Mouse (Mus musculus) heart, embryonic 13.5 days (tissue): ENCODE measurements at regions not wholly inside any gene's neighbourhood (a gene's known extent, or its start where the extent isn't known, plus 50 kb on each side); places are given as distances from the start of the nearest gene placed in this dataset.

Experiments used
- ATAC-seq: fragments of 200-750 bp; cut with Nextera tagmentation; 2 replicates; pipeline ENCODE4 v1.8.0; 2017; ENCODE audit warnings: moderate TSS enrichment; ENCODE audit not compliant: insufficient number of reproducible peaks, low FRiP score, low TSS enrichment; ENCODE audit errors: extremely low read depth
- H3K27ac ChIP-seq: fragments of 300-500 bp; sonication (generic); replicated peaks from 2 replicates; pipeline ENCODE4 v1.5.1; 2015; ENCODE audit warnings: moderate library complexity, mild to moderate bottlenecking, inconsistent platforms
- H3K27me3 ChIP-seq: fragments of 300-500 bp; sonication (generic); replicated peaks from 2 replicates; pipeline ENCODE4 v1.6.1; 2015; ENCODE audit warnings: mild to moderate bottlenecking, inconsistent platforms
- H3K36me3 ChIP-seq: fragments of 300-500 bp; sonication (generic); 2 replicates; pipeline ENCODE4 v1.6.1; 2015; ENCODE audit warnings: mild to moderate bottlenecking, inconsistent platforms
- H3K4me1 ChIP-seq: fragments of 300-500 bp; sonication (generic); 2 replicates; pipeline ENCODE4 v1.6.1; 2015; ENCODE audit warnings: inconsistent platforms
- H3K4me2 ChIP-seq: fragments of 300-500 bp; sonication (generic); 2 replicates; pipeline ENCODE4 v1.6.1; 2015; ENCODE audit warnings: inconsistent platforms, mild to moderate bottlenecking, moderate library complexity
- H3K4me3 ChIP-seq: fragments of 300-500 bp; sonication (generic); 2 replicates; pipeline ENCODE4 v1.5.1; 2015; ENCODE audit warnings: moderate library complexity, mild to moderate bottlenecking, inconsistent platforms
- H3K9ac ChIP-seq: fragments of 300-500 bp; sonication (generic); 2 replicates; pipeline ENCODE4 v1.6.1; 2015; ENCODE audit warnings: inconsistent platforms, mild to moderate bottlenecking, moderate library complexity
- H3K9me3 ChIP-seq: fragments of 300-500 bp; sonication (generic); 2 replicates; pipeline ENCODE4 v1.6.1; 2016; ENCODE audit warnings: inconsistent platforms
- WGBS: fragments of 180-500 bp; shearing (Covaris S2); methylation state at CpG from one replicate; pipeline ENCODE4 v1.1.7; 2015; ENCODE audit warnings: mixed read lengths; 5-methylcytosine and 5-hydroxymethylcytosine counted together

DNA sequence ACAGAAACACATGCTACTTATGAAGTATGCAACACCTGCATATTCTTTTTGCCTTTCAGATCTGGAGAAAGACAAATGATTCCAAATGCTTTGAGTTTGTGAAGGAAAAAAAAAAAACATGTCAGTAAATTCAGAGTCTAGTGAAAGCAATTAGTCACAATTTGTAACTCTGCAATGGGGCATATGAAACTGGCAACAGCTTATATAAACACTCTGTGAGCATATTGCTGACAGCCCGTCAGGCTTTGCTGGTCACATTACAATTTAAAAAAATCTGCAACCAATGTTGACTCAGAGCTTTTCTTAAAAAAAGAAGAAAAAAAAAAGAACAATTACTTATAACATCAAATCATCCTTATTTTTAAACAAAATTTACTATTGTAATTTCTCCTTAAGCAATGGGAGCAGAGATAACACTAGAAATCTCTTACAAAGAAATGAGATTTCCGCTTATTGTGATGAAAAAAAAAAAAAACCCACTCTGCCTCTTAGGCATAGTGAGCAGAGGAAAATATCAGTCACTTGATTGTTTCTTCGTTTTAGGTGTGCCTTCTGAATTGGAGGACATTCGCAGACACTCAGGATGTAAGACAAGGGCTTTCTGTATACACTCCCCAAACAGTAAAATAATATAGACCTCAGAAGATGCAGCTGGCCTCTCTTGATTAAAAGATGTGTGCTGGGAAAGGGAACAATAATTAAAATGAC lies 115.1 kb upstream of the Asb5 start:
- Histone ChIP-seq H3K9ac (no peak overlapping the region), H3K4me1 (no peaks in the 10 kb centered on the region), H3K27me3 (no peaks in the 10 kb centered on the region), H3K9me3 (no peaks in the 10 kb centered on the region), H3K4me2 (no peak overlapping the region), H3K27ac (no peak overlapping the region), H3K36me3 (no peaks in the 10 kb centered on the region), H3K4me3 (no peak overlapping the region)
- ATAC-seq, result no peak
- 69% methylated on average over 4 of the region's 4 CpGs for WGBS

DNA sequence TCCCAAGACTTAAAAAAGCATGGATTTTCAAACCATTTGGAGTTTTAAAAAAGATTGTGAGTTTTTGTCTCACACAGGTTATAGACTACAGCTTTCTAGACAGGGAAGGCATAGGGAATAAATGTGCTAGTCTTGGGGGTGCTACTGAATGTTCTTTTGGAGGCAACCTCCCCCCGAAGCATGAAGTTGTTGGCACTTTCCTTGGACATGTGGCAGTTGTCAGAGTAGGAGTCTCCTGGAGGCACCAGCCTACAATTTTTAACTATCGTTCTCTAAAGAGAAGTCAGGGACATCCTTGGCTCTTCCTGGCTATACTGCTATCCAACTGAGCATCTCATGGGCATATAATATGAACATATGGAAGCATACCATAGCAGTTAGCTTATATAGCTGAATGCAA lies 112.7 kb upstream of the Asb5 start:
- Histone ChIP-seq H3K9ac (no peak overlapping the region), H3K4me1 (0 out of 2 replicates have a peak, but pooled peaks cover 2% of the 10 kb centered on the region), H3K36me3 (no peaks in the 10 kb centered on the region), H3K27me3 (no peaks in the 10 kb centered on the region), H3K4me2 (no peak overlapping the region), H3K9me3 (no peaks in the 10 kb centered on the region), H3K4me3 (no peak overlapping the region), H3K27ac (no peak overlapping the region)
- 77% methylated on average over 2 of the region's 2 CpGs for WGBS
- ATAC-seq, result no peak

DNA sequence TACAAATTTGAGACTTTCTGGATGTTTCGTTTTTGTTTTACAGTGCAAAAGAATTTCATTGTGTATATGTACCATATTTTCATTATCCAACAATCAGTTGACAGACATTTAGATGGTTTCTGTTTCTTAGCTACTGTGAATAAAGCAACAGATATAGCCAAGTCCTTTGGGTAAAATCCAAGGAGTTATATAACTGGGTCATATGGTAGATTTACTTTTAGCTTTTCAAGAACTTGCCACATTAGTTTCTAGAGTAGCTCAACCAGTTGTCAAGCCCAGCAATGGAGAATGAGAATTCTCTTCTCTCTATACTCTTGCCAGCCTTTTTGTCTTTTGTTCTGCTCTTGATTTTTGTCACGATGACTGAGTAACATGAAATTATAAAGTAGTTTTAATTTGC lies 111.3 kb upstream of the Asb5 start:
- no peak for ATAC-seq
- Histone ChIP-seq H3K4me2 (no peak overlapping the region), H3K36me3 (no peaks in the 10 kb centered on the region), H3K9ac (no peak overlapping the region), H3K4me3 (no peak overlapping the region), H3K27ac (no peak overlapping the region), H3K9me3 (no peaks in the 10 kb centered on the region), H3K27me3 (no peaks in the 10 kb centered on the region), H3K4me1 (0 out of 2 replicates have a peak, but pooled peaks cover 2% of the 10 kb centered on the region)
- WGBS, result 65% methylated on average over 2 of the region's 2 CpGs

DNA sequence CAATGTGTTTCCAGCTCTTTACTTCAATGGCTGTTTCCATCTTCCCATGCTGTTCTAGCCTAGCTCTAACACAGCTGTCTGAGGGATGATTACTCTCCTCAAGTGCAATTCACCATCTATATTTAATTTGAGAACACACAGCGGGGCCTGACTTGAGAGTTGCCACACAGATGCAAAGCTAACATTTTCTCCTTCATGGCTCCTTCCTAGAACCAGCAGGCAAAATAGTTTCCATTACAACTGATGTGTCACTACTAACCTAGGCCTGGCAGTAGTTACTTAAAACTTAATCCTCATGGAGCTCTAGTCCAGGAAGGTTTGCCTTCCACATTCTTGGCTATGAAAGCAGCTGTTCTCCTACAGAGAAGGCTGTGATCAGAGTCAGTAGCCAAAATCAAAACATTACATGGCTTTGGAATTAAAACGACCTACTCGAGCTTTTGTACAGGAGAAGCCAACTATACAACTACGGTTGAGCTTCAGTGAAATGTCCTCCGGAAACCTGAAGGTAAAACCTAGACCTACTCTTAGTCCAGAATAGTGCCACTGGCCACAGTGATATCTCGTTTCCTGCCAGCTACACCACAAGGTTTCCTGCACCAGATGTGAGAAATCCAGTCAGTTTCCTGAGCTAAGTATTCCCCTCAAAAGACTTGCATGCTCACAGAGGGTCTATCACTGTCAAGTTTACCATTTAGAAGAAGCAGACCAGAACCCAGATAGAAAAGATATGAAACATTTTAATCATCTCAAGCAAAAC lies 108.9 kb upstream of the Asb5 start:
- H3K4me3 ChIP-seq, result no peak overlapping the region
- H3K27me3 ChIP-seq, result no peaks in the 10 kb centered on the region
- H3K27ac ChIP-seq, result no peak overlapping the region
- 0 out of 2 replicates have a peak, but pooled peaks cover 2% of the 10 kb centered on the region for H3K4me1 ChIP-seq
- 53% methylated on average over 6 of the region's 6 CpGs for WGBS
- H3K36me3 ChIP-seq, result no peaks in the 10 kb centered on the region
- H3K4me2 ChIP-seq, result no peak overlapping the region
- ATAC-seq, result no peak
- no peaks in the 10 kb centered on the region for H3K9me3 ChIP-seq
- H3K9ac ChIP-seq, result no peak overlapping the region

DNA sequence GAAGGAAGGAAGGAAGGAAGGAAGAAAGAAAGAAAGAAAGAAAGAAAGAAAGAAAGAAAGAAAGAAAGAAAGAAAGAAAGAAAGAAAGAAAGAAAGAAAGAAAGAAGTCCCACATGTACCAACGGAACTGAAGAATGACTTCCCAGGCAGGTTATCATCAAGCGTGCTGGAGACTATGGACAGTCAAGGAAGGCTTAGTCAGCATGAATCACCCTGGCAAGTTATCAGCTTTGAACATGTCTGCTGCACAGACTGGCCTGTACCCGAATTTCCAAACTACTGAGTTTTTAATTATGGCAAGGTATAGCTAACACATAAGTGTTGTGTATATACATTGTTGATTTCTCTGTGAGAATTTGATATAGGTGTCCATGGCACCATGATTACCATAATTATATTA lies 104.3 kb upstream of the Asb5 start:
- no peak for ATAC-seq
- H3K27me3 ChIP-seq, result no peaks in the 10 kb centered on the region
- no peaks in the 10 kb centered on the region for H3K9me3 ChIP-seq
- no peak overlapping the region for H3K27ac ChIP-seq
- 0 out of 2 replicates have a peak, but pooled peaks cover 2% of the 10 kb centered on the region for H3K4me1 ChIP-seq
- H3K4me2 ChIP-seq, result no peak overlapping the region
- 64% methylated on average over 3 of the region's 3 CpGs for WGBS
- no peak overlapping the region for H3K9ac ChIP-seq
- H3K36me3 ChIP-seq, result no peaks in the 10 kb centered on the region
- no peak overlapping the region for H3K4me3 ChIP-seq

DNA sequence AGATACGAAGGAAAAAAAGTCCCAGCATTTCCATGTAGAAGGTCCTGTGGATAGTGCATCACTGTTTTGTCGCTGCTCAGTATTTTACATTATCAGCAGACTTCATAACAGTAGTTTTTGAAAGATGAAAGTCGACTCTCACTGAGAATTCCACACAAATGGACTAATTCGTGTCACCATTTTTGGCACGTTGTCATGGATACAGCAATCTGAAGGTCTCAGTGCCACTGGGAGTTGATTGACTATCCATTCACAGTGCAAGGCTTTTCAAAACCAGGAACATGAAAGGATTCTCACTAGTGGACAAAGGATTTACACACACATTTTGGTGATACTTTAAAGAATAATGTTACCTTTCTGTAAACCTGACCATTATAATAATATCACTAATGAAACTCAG lies 93.7 kb upstream of the Asb5 start:
- H3K4me3 ChIP-seq, result no peak overlapping the region
- 0 out of 2 replicates have a peak, but pooled peaks cover 5% of the 10 kb centered on the region for H3K9me3 ChIP-seq
- ATAC-seq, result no peak
- H3K27ac ChIP-seq, result no peak overlapping the region
- H3K9ac ChIP-seq, result no peak overlapping the region
- no peaks in the 10 kb centered on the region for H3K4me1 ChIP-seq
- WGBS, result 71% methylated on average over 5 of the region's 5 CpGs
- no peaks in the 10 kb centered on the region for H3K27me3 ChIP-seq
- no peaks in the 10 kb centered on the region for H3K36me3 ChIP-seq
- H3K4me2 ChIP-seq, result no peak overlapping the region

DNA sequence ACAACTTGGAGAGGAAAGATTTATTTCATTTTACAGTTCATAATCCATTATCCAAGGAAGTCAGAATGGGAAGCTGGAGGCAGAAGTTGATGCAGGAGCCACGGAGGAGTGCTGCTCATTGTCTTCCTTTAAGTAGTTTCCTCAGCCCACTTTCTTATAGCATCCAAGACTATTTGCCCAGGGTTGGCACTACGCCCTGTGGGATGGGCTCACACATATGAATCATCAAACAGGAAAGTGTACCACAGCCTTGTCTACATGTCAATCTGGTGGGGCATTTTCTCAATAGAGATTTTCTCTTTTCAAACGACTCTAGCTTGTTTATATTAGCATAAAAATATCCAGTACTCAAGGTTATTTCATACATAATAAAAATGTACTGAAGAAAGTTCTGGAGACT lies 88.2 kb upstream of the Asb5 start:
- no peak overlapping the region for H3K27ac ChIP-seq
- peaks cover under 1% of the 10 kb centered on the region for H3K4me1 ChIP-seq
- H3K4me2 ChIP-seq, result no peak overlapping the region
- no peaks in the 10 kb centered on the region for H3K27me3 ChIP-seq
- no peak overlapping the region for H3K9ac ChIP-seq
- no peak for ATAC-seq
- WGBS, result 67% methylated on average over 3 of the region's 3 CpGs
- no peak overlapping the region for H3K4me3 ChIP-seq
- no peaks in the 10 kb centered on the region for H3K36me3 ChIP-seq
- no peaks in the 10 kb centered on the region for H3K9me3 ChIP-seq

DNA sequence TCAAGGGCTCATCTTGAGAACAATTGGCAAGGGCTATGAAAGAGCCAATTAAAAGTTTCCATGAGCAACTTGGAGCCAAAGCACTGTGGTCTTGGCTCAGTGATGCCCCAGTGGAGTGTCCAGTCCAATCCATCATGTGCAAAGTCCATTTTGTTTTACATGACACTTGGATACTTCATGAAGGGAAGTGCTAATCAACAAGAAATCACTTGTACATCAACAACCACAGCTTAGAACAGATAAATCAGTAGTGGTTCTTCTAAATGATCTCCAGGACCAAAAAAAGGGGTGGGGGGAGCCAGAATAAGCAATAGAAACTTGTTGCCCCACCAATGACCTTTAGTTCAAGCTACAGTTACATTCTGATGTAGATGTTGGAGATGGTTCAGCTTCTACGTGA lies 87.0 kb upstream of the Asb5 start:
- no peak for ATAC-seq
- no peaks in the 10 kb centered on the region for H3K36me3 ChIP-seq
- no peak overlapping the region for H3K9ac ChIP-seq
- no peaks in the 10 kb centered on the region for H3K9me3 ChIP-seq
- WGBS, result 73% methylated on average over 1 of the region's 1 CpGs
- H3K4me3 ChIP-seq, result no peak overlapping the region
- no peak overlapping the region for H3K4me2 ChIP-seq
- no peaks in the 10 kb centered on the region for H3K27me3 ChIP-seq
- peaks cover 6% of the 10 kb centered on the region for H3K4me1 ChIP-seq
- H3K27ac ChIP-seq, result no peak overlapping the region

DNA sequence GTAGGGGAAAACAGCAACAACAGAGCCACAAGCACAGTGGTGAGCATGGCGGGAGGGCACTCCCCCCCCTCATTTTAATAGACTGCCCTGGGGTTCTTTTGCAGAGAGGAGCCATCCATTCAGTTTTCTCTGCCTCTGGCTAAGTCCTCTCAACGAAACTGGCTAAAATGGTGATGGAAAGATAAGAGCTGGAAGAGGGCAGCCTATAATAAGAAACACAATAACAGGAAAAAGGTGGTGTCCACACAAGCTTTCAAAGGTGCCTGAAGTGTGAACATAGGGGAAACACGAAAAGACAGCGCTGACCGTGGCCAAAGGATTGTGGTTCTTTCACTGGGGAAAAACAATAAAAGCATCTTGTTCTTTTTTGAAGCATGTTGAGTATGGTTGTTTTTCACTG lies 83.0 kb upstream of the Asb5 start:
- 36% methylated on average over 5 of the region's 5 CpGs for WGBS
- Histone ChIP-seq H3K9me3 (no peaks in the 10 kb centered on the region), H3K4me3 (no peak overlapping the region), H3K27me3 (no peaks in the 10 kb centered on the region), H3K36me3 (no peaks in the 10 kb centered on the region), H3K4me2 (no peak overlapping the region), H3K27ac (no peak overlapping the region), H3K4me1 (peaks cover 6% of the 10 kb centered on the region), H3K9ac (no peak overlapping the region)
- no peak for ATAC-seq

DNA sequence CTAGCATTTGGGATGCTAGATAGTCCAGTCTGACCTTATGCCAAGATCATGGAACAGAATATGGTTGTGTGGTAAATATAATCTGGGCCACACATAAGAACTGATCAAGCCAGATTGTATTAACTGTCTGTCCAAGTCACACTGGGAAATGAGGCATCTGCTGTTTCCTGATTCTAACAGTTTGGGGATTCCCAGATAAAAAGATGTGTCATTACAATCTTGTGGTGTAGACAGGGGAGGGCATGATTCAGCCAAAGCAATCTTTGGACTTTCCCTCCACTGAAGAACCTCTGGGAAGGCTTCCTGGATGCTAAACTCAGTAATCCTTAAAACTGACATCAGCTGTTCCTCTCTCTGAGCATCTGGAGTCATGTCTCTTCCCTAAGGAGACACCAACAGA lies 79.6 kb upstream of the Asb5 start:
- Histone ChIP-seq H3K9ac (no peak overlapping the region), H3K27me3 (no peaks in the 10 kb centered on the region), H3K4me3 (no peak overlapping the region), H3K36me3 (no peaks in the 10 kb centered on the region), H3K9me3 (no peaks in the 10 kb centered on the region), H3K27ac (no peak overlapping the region), H3K4me1 (peaks cover 6% of the 10 kb centered on the region), H3K4me2 (no peak overlapping the region)
- no peak for ATAC-seq

DNA sequence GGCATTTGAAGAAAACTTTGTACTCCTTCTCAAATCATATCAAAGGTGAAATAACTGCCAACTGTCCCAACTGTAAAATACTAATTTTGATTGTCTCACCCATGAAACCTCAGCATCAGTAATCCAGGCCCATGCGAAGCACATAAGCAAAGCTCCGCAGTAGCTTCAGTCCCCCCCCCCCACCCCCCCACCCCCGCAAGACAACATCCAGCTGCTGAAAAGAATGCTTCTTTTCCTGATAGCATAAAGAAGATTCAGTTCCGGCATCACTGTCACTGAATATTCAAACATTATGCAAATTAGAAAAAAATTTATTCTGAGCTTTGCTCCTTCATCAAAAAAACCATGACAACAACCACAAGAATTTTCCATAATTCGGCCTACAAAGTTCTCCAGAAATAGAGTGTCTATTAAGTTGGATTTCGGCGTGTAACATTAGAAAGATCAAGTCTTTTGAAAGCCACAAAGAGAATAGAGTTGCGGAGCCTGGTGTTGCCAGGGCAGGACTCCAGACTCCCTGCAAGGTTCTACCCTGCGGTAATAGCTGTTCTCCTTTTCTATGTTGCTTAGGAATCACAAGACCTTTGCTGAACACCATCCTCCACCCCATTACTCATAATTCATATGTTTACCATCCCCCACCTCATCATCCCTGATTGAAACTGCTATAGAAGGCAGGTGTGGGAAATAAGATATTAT lies 77.9 kb upstream of the Asb5 start:
- no peak overlapping the region for H3K27ac ChIP-seq
- ATAC-seq, result no peak
- H3K9ac ChIP-seq, result no peak overlapping the region
- 72% methylated on average over 9 of the region's 9 CpGs for WGBS
- H3K36me3 ChIP-seq, result no peaks in the 10 kb centered on the region
- H3K4me1 ChIP-seq, result peaks cover 2% of the 10 kb centered on the region; the same call in 1 of the 2 replicates
- no peak overlapping the region for H3K4me3 ChIP-seq
- no peaks in the 10 kb centered on the region for H3K9me3 ChIP-seq
- no peak overlapping the region for H3K4me2 ChIP-seq
- H3K27me3 ChIP-seq, result no peaks in the 10 kb centered on the region
